ENCODE assay signal across 19 mouse cellular contexts in the genomic region with DNA sequence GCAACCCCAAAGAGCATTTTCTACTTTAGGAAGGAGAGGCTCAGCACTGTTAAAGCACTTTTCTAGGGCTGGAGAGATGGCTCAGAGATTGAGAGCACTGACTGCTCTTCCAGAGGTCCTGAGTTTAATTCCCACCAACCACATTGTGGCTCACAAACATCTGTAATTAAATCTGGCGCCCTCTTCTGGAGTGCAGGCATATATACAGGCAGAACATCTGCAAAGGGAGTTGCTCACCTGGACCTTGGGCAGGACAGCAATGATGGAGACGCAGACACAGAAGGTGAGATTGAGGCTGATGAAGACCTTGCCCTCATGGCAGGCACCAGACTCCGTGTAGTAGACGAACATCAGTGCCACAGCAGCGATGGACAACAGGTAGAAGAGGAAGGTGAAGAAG. TPM values are rescaled to one million over a fixed set of nuclear protein-coding genes. Genes with fewer than 3 reads are reported as not detected.
DNase-seq lines count a peak whose midpoint lies in the region; ATAC-seq and TF ChIP-seq lines count a peak whose summit lies in the region.
"Had no signal": no experiment of that assay in that cellular context is flagged by ENCODE, and none has a peak within 500 bp of the region (broad histone marks: within the 10 kb centered on the region; RNA-seq: fewer than 3 reads in every experiment).

No protein-coding gene starts in this region.

- H3K27me3 ChIP-seq in intestine, postnatal 0 days (replicated peaks; ENCODE audit: control insufficient read depth, insufficient read depth, low read length), result no peaks in the 10 kb centered on the region
- peaks cover 6% of the 10 kb centered on the region; the same call in 1 of the 2 replicates for H3K27me3 ChIP-seq in intestine, embryonic 15.5 days (replicated peaks)
- no peaks in the 10 kb centered on the region for H3K27me3 ChIP-seq in lung, postnatal 0 days (replicated peaks; ENCODE audit: insufficient read depth, low read length)
- H3K27me3 ChIP-seq in heart, embryonic 11.5 days (ENCODE audit: control insufficient read depth, insufficient read depth, low read length), result peaks cover 26% of the 10 kb centered on the region

- no peak for DNase-seq in lung, postnatal 0 days (ENCODE audit: low spot score)
- no peak for DNase-seq in lung, postnatal 25 days (ENCODE audit: low spot score)
- DNase-seq in ES-CJ7 (ENCODE audit: low read depth, low spot score), result peak; percentile 55
- DNase-seq in induced T-regulatory cell, adult 2 months (ENCODE audit: low read depth), result peak; percentile 17
- DNase-seq in embryo, embryonic 11 days, result no peak
- DNase-seq: cerebellum, adult 8-10 months; lung, postnatal 10 days; right cerebral cortex, postnatal 4 days; thymus, postnatal 36 days had no signal

- H3K4me2 ChIP-seq in intestine, postnatal 0 days (replicated peaks; ENCODE audit: low read depth), result no peak overlapping the region
- H3K4me2 ChIP-seq in intestine, embryonic 15.5 days (replicated peaks), result no peak overlapping the region
- no peak overlapping the region for H3K4me2 ChIP-seq in lung, postnatal 0 days (replicated peaks; ENCODE audit: low read depth, low read length)
- H3K4me2 ChIP-seq in heart, embryonic 11.5 days, result no peak overlapping the region
- H3K4me2 ChIP-seq: midbrain, embryonic 11.5 days had no signal

- no peak overlapping the region for H3K9ac ChIP-seq in intestine, postnatal 0 days (ENCODE audit: low read depth, low read length)
- no peak overlapping the region for H3K9ac ChIP-seq in intestine, embryonic 15.5 days
- H3K9ac ChIP-seq in lung, postnatal 0 days (replicated peaks; ENCODE audit: low read depth), result no peak overlapping the region
- no peak overlapping the region for H3K9ac ChIP-seq in heart, embryonic 11.5 days (ENCODE audit: low read depth, low read length)

- no peaks in the 10 kb centered on the region for H3K9me3 ChIP-seq in intestine, postnatal 0 days (ENCODE audit: control insufficient read depth)
- H3K9me3 ChIP-seq in intestine, embryonic 15.5 days, result no peaks in the 10 kb centered on the region
- no peaks in the 10 kb centered on the region for H3K9me3 ChIP-seq in lung, postnatal 0 days (ENCODE audit: low read length)
- no peaks in the 10 kb centered on the region; the same call in 1 of the 2 replicates for H3K9me3 ChIP-seq in heart, embryonic 11.5 days (replicated peaks; ENCODE audit: control insufficient read depth, low read length)

- no peaks in the 10 kb centered on the region for H3K36me3 ChIP-seq in intestine, postnatal 0 days (ENCODE audit: control insufficient read depth, insufficient read depth)
- H3K36me3 ChIP-seq in intestine, embryonic 15.5 days, result no peaks in the 10 kb centered on the region
- no peaks in the 10 kb centered on the region for H3K36me3 ChIP-seq in lung, postnatal 0 days (ENCODE audit: insufficient read depth, low read length)
- H3K36me3 ChIP-seq in heart, embryonic 11.5 days (ENCODE audit: control insufficient read depth, insufficient read depth, low read length), result no peaks in the 10 kb centered on the region

- ATAC-seq in intestine, postnatal 0 days, result no peak
- ATAC-seq in intestine, embryonic 15.5 days, result no peak
- no peak for ATAC-seq in lung, postnatal 0 days
- no peak for ATAC-seq in heart, embryonic 11.5 days (replicated peaks; ENCODE audit: insufficient number of reproducible peaks, low FRiP score, low TSS enrichment)
- ATAC-seq: activated CD4-positive, CD25-positive, alpha-beta regulatory T cell, adult 4 months; hindbrain, embryonic 16.5 days had no signal

- H3K27ac ChIP-seq in intestine, postnatal 0 days (ENCODE audit: low read depth, low read length), result no peak overlapping the region
- no peak overlapping the region for H3K27ac ChIP-seq in intestine, embryonic 15.5 days
- H3K27ac ChIP-seq in lung, postnatal 0 days (ENCODE audit: low read length), result no peak overlapping the region
- no peak overlapping the region for H3K27ac ChIP-seq in heart, embryonic 11.5 days (ENCODE audit: low read depth, low read length)

- H3K4me1 ChIP-seq in intestine, postnatal 0 days (replicated peaks; ENCODE audit: control insufficient read depth, insufficient read depth, low read length), result no peaks in the 10 kb centered on the region
- H3K4me1 ChIP-seq in intestine, embryonic 15.5 days (replicated peaks), result no peaks in the 10 kb centered on the region; the same call in 1 of the 2 replicates
- no peaks in the 10 kb centered on the region for H3K4me1 ChIP-seq in lung, postnatal 0 days (ENCODE audit: insufficient read depth, low read depth, low read length)
- 0 out of 2 replicates have a peak, but pooled peaks cover 2% of the 10 kb centered on the region for H3K4me1 ChIP-seq in heart, embryonic 11.5 days (ENCODE audit: control insufficient read depth, insufficient read depth, low read length)

- no peak overlapping the region for H3K4me3 ChIP-seq in intestine, postnatal 0 days (ENCODE audit: low read depth, low read length)
- H3K4me3 ChIP-seq in intestine, embryonic 15.5 days (replicated peaks), result no peak overlapping the region
- H3K4me3 ChIP-seq in lung, postnatal 0 days (ENCODE audit: low read depth, low read length), result no peak overlapping the region
- H3K4me3 ChIP-seq in heart, embryonic 11.5 days (ENCODE audit: low read depth, low read length), result no peak overlapping the region

- 28% methylated on average over 5 of the region's 5 CpGs for WGBS in intestine, postnatal 0 days
- 31% methylated on average over 5 of the region's 5 CpGs for WGBS in intestine, embryonic 15.5 days
- 21% methylated on average over 5 of the region's 5 CpGs for WGBS in lung, postnatal 0 days
- 26% methylated on average over 5 of the region's 5 CpGs for WGBS in heart, embryonic 11.5 days (ENCODE audit: insufficient replicate concordance)

- TF ChIP-seq EP300 in lung, postnatal 0 days (IDR thresholded peaks at IDR 0.05), result no peak

- TF ChIP-seq CTCF in intestine, postnatal 0 days (IDR thresholded peaks at IDR 0.05; ENCODE audit: low read depth), result peak; percentile 63
- peak; percentile 60 for TF ChIP-seq CTCF in lung, postnatal 0 days (IDR thresholded peaks at IDR 0.05)

RNA-seq across cellular contexts. Expression of gene Serinc2, which starts 18.6 kb away (rescaled TPM):
- 21.5 and 26.1 TPM in 2 replicates for polyA plus RNA-seq in intestine, postnatal 0 days (2015; fragmentation: Nextera tagmentation; extraction: Ambion mirVana)
- 20.0 and 21.0 TPM in 2 replicates for polyA plus RNA-seq in intestine, embryonic 15.5 days (2015; fragmentation: Nextera tagmentation; extraction: Ambion mirVana)
- 24.7 and 26.6 TPM in 2 replicates for polyA plus RNA-seq in lung, postnatal 0 days (2015; fragmentation: Nextera tagmentation; extraction: Ambion mirVana)
- 10.8 and 11.6 TPM in 2 replicates for polyA plus RNA-seq in heart, embryonic 11.5 days (2014; fragmentation: Nextera tagmentation; extraction: Ambion mirVana)

RNA-seq across cellular contexts. Expression of gene Gm853, which starts 38.2 kb away (rescaled TPM):
- not detected in 2 replicates for polyA plus RNA-seq in intestine, postnatal 0 days (2015; fragmentation: Nextera tagmentation; extraction: Ambion mirVana)
- not detected in 2 replicates for polyA plus RNA-seq in intestine, embryonic 15.5 days (2015; fragmentation: Nextera tagmentation; extraction: Ambion mirVana)
- not detected in 2 replicates for polyA plus RNA-seq in lung, postnatal 0 days (2015; fragmentation: Nextera tagmentation; extraction: Ambion mirVana)
- polyA plus RNA-seq in heart, embryonic 11.5 days (2014; fragmentation: Nextera tagmentation; extraction: Ambion mirVana), result not detected in 2 replicates
- polyA plus RNA-seq: activated CD4-positive, CD25-positive, alpha-beta regulatory T cell, adult 4 months; frontal cortex, adult 2 months; heart, embryonic 16.5 days; large intestine, adult 2 months; midbrain, embryonic 11.5 days; stomach, embryonic 14.5 days had no signal

RNA-seq across cellular contexts. Expression of gene Fabp3, which starts 48.0 kb away (rescaled TPM):
- 5.0 and 7.1 TPM in 2 replicates for polyA plus RNA-seq in intestine, postnatal 0 days (2015; fragmentation: Nextera tagmentation; extraction: Ambion mirVana)
- 5.4 and 6.1 TPM in 2 replicates for polyA plus RNA-seq in intestine, embryonic 15.5 days (2015; fragmentation: Nextera tagmentation; extraction: Ambion mirVana)
- 88.3 and 112 TPM in 2 replicates for polyA plus RNA-seq in lung, postnatal 0 days (2015; fragmentation: Nextera tagmentation; extraction: Ambion mirVana)
- polyA plus RNA-seq in heart, embryonic 11.5 days (2014; fragmentation: Nextera tagmentation; extraction: Ambion mirVana), result 514 and 562 TPM in 2 replicates

RNA-seq across cellular contexts. Expression of gene Gm10570, which starts 48.1 kb away (rescaled TPM):
- not detected in 2 replicates for polyA plus RNA-seq in intestine, postnatal 0 days (2015; fragmentation: Nextera tagmentation; extraction: Ambion mirVana)
- polyA plus RNA-seq in intestine, embryonic 15.5 days (2015; fragmentation: Nextera tagmentation; extraction: Ambion mirVana), result not detected in 2 replicates
- 0.25 and 0.50 TPM in 2 replicates for polyA plus RNA-seq in lung, postnatal 0 days (2015; fragmentation: Nextera tagmentation; extraction: Ambion mirVana)
- 0.82 TPM in 1 of 2 replicates, not detected in the other for polyA plus RNA-seq in heart, embryonic 11.5 days (2014; fragmentation: Nextera tagmentation; extraction: Ambion mirVana)
- polyA plus RNA-seq: activated CD4-positive, CD25-positive, alpha-beta regulatory T cell, adult 4 months; midbrain, embryonic 11.5 days; stomach, embryonic 14.5 days had no signal

Comparison
In these comparisons a context has a peak if more than half of its experiments do, and no peak if none do; other contexts are left out.
1. DNase-seq: peak in ES-CJ7 (single experiment) and induced T-regulatory cell, adult 2 months (single experiment); none in lung, postnatal 0 days (single experiment), lung, postnatal 25 days (single experiment) and embryo, embryonic 11 days (single experiment).
2. RNA of gene Fabp3, which starts 48.0 kb away (polyA plus RNA-seq): 514 to 562 TPM in heart, embryonic 11.5 days and 88.3 to 112 TPM in lung, postnatal 0 days; 5.0 to 7.1 TPM in intestine, postnatal 0 days and 5.4 to 6.1 TPM in intestine, embryonic 15.5 days; every median in the first group is over 10 times any median in the second.